Mouse (Mus musculus) bone marrow macrophage, adult 2 months (primary cell): Measurements from ENCODE around the gene Cry2. TPM values are rescaled to one million over a fixed set of nuclear protein-coding genes. Genes with fewer than 3 reads are reported as not detected.
A peak's percentile ranks its signal among the peaks of the same experiment; 100 is the strongest.
"Not testable (repeated sequence)": the region's sequence is repeated elsewhere in the genome, so short reads cannot be mapped to it uniquely, and the experiment has no call there.

Experiments used
- H3K27ac ChIP-seq: 2 replicates; pipeline ENCODE4 v1.5.1; 2012; ENCODE audit warnings: low read depth, low read length; ENCODE audit not compliant: insufficient read depth
- H3K4me1 ChIP-seq: 2 replicates; pipeline ENCODE4 v1.6.1; 2012; ENCODE audit warnings: low read length; ENCODE audit not compliant: control insufficient read depth, insufficient read depth
- H3K4me3 ChIP-seq: 2 replicates; pipeline ENCODE4 v1.5.1; 2012; ENCODE audit warnings: mild to moderate bottlenecking, low read length, moderate library complexity; ENCODE audit not compliant: insufficient read depth
- CTCF ChIP-seq: IDR thresholded peaks from 2 replicates; pipeline ENCODE4 v1.5.1; 2012; ENCODE audit warnings: low read depth, mild to moderate bottlenecking, low read length, moderate library complexity
- POLR2A ChIP-seq: IDR thresholded peaks from 2 replicates; pipeline ENCODE4 v1.6.1; 2012; ENCODE audit warnings: mild to moderate bottlenecking, low read depth, low read length, borderline replicate concordance
- polyA plus RNA-seq: library from polyadenylated mRNA; stranded (reverse); fragments of >200 nt; gene quantifications from 2 replicates; pipeline ENCODE4 v1.2.4, GENCODE M21; 2012; ENCODE audit not compliant: missing spikeins, insufficient read depth, insufficient read length

Cry2 gene
- 5.4 and 5.8 TPM in 2 replicates for polyA plus RNA-seq

GRCm38 (mm10) chr2:92433578-92434374, at the start of gene Cry2:
TSS of gene Cry2 (minus strand) at chr2:92434043.
- H3K27ac ChIP-seq: peak within 1 kb of the TSS; percentile 46
- H3K4me3 ChIP-seq: peak within 1 kb of the TSS; percentile 83
- TF ChIP-seq CTCF (no peak), POLR2A (0 out of 2 replicates have a peak, but pooled peaks have one; percentile 20)
- peaks cover 43% of the 10 kb centered on the region for H3K4me1 ChIP-seq

GRCm38 (mm10) chr2:92483505-92483904, 49.7 kb upstream of the Cry2 start:
- Histone ChIP-seq H3K27ac (peak overlapping the region; percentile 80), H3K4me3 (peak overlapping the region; percentile 23; the same call in 1 of the 2 replicates), H3K4me1 (peaks cover 43% of the 10 kb centered on the region)
- no peak for TF ChIP-seq POLR2A
- TF ChIP-seq CTCF: no peak

- peaks cover 50% of the 10 kb centered on the region for H3K4me1 ChIP-seq
- no peak for TF ChIP-seq CTCF
- no peak for TF ChIP-seq POLR2A
- H3K4me3 ChIP-seq: no peak overlapping the region
- no peak overlapping the region for H3K27ac ChIP-seq
Observed at GRCm38 (mm10) chr2:92482551-92482950, 48.7 kb upstream of the Cry2 start.

- no peak for TF ChIP-seq POLR2A
- no peak for TF ChIP-seq CTCF
- H3K27ac ChIP-seq: peak overlapping the region; percentile 21
- peaks cover 31% of the 10 kb centered on the region for H3K4me1 ChIP-seq
- no peak overlapping the region for H3K4me3 ChIP-seq
Observed at GRCm38 (mm10) chr2:92478313-92478688, 44.5 kb upstream of the Cry2 start.

- Histone ChIP-seq H3K4me3 (no peak overlapping the region), H3K4me1 (peaks cover 26% of the 10 kb centered on the region), H3K27ac (peak overlapping the region; percentile 21)
- TF ChIP-seq POLR2A (no peak), CTCF (no peak)
Observed at GRCm38 (mm10) chr2:92477672-92478312, 43.9 kb upstream of the Cry2 start.

- not testable (repeated sequence) for H3K4me3 ChIP-seq, H3K27ac ChIP-seq
- H3K4me1 ChIP-seq: peaks cover 16% of the 10 kb centered on the region
Observed at GRCm38 (mm10) chr2:92476580-92476979, 42.7 kb upstream of the Cry2 start.

- peaks cover 16% of the 10 kb centered on the region for H3K4me1 ChIP-seq
- no peak overlapping the region for H3K4me3 ChIP-seq
- no peak overlapping the region for H3K27ac ChIP-seq
- TF ChIP-seq CTCF: no peak
- no peak for TF ChIP-seq POLR2A
Observed at GRCm38 (mm10) chr2:92475711-92476110, 41.9 kb upstream of the Cry2 start.

GRCm38 (mm10) chr2:92474920-92475319, 41.1 kb upstream of the Cry2 start:
- no peak for TF ChIP-seq CTCF
- no peak for TF ChIP-seq POLR2A
- H3K4me1 ChIP-seq: peaks cover 16% of the 10 kb centered on the region
- no peak overlapping the region for H3K4me3 ChIP-seq
- H3K27ac ChIP-seq: no peak overlapping the region

- no peak for TF ChIP-seq CTCF
- TF ChIP-seq POLR2A: no peak
- no peak overlapping the region for H3K4me3 ChIP-seq
- no peaks in the 10 kb centered on the region for H3K4me1 ChIP-seq
- no peak overlapping the region for H3K27ac ChIP-seq
Observed at GRCm38 (mm10) chr2:92471886-92472670, 38.2 kb upstream of the Cry2 start.
